Mouse (Mus musculus) yolk sac, embryonic 10.5 days (tissue): ENCODE data around the gene Ubqlnl.

Source experiments
- DNase-seq: peaks from one replicate; pipeline ENCODE4 v3.0.0-alpha.2; 2017; ENCODE audit warnings: low spot score

The Ubqlnl gene

DNA sequence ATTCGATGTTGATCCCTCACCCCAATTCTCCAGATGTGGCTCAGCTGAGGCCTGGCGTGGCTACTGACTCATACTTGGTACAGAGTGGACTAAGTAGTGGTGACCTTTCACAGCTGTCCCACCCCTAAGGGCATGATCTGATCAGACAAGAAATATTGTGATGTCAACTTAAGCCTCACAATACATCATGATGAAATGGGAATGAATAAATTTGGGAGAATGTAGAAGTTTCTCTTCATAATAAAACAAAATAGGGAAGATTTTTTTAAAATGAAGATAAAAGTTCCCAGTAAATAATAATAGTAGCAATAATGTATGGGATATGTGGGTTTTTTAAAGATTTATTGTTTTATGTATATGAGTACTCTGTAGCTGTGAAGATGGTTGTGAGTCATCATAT, at the start of gene Ubqlnl:
TSS of gene Ubqlnl (minus strand) at position 101 of the 400 bp plus-strand sequence.
- no peak for DNase-seq

DNA sequence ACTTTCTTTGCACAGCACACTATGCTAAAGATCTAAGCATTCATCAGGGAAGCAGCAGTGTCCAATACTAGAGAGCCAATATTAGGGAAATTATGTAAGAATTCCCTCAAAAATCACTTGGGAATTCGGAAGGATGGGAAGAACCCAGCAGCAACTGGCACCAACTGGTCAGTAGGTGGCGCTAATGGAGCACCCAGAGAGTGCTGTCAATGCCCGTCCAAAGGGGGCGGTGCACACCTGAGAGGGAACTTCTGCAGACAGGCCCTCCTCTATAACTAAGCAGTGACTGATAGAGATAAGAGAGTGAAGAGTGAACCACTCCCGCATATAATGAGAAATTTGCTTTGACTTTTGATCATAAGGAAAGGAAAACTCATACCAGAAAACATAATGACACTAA, 49.5 kb upstream of the Ubqlnl start:
- peak; percentile 64 for DNase-seq

DNA sequence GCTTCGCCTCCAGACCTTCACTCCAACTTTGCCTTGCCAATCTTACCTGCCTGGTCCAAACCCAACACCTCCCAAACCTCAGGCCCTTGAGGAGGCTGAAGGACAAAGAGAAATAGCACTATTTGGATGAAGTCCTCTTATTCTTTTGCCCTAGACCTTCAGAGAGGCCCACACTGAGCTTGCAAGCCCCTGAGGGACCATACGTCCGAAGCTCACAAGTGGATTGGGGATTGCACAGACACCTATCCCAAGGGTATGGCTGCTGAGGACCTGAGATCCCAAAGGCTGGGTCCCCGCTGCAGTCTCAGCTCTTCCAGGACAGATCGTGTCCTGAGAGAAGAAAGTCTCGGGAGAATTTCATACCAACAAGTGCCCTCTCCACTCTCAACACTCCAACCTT, 45.5 kb upstream of the Ubqlnl start, which contains the start of gene Olfr649:
TSS of gene Olfr649 (minus strand) at position 101 of the 400 bp plus-strand sequence.
- no peak for DNase-seq

DNA sequence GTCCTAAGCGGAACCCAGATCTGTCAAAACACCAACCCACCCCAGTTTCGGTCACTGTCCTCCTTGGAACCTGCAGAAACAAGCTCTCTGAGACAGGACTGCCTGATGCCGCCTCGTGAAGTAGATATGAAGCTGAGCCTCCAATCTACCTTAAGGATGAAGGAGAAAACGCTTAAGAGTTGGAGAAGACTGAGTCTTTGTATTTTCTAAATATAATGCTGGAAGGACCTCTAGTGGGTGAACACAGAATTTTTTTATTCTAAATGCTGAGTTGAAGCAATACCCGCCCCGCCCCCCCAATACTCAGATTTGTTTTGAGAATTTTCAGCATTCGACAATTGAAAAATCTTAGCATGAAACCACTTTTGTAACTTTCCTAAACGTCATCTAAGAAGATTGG, 40.9 kb upstream of the Ubqlnl start:
- DNase-seq, result no peak

DNA sequence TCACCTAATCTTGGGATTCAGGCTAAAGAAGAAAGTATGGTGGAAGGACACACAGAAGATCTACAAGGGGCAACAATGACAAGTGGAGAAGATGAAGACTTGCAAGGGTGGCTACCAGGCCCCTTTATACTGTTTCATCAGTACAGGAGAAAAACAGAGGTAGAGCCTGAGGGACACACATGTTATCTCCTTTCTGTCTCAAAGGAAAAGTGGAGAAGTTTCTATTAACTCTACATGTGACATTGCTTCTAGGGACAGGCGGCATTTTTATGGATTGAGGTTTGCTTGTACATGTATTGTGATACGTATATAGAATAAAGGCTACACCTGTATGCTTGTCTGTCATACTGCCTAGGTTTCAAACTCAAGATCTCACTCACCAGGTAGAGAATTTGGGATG, 32.9 kb upstream of the Ubqlnl start, which contains the start of gene Olfr648:
TSS of gene Olfr648 (minus strand) at position 101 of the 400 bp plus-strand sequence.
- no peak for DNase-seq

DNA sequence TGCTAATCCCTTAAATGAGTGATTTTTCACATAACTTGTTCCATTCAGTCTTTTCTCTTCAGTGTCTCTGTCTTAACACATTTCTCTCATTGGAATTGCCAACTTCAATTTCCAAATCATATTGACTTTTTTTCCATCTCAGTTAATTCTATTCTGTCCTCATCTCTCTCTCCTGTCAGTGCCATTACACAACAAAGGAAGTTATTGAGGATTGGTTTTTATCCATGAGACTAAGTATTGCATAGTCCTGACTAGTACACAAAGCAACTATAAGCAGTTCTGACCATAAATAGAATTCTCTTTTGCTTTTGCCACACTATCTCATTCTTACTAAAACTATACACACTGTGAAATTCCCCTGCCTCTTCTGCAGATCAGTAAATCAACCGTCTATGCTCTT, 28.7 kb upstream of the Ubqlnl start:
- DNase-seq, result no peak

DNA sequence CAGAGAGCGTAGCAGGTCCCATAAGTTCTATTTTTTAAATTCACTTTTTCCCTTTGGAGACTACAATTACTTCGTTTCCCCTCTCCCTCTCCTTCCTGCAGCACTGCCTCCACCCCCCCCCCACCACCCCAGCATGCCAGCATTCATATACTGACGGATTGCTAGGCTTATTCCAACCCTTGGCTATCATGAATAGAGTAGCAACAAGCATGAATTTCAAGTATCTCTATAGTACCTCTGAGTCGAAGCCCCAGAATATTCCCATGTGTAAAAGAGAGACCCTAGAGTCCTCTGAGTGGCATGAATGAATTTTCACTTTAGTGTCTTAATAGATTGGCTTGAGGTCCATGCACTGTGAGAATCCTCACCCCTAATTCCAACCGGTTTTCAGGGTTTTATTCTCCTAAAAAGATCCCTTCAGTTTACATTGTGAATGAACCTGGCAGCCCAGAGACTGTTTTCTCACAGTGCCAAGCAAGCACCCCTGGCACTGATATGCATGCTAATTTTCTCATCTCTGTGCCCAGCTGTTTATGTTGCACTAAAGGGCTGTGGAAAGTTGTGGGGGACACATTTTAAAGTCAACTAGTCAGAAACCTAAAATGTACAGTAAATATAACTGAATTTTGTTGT, 28.2 kb upstream of the Ubqlnl start:
- DNase-seq, result no peak

DNA sequence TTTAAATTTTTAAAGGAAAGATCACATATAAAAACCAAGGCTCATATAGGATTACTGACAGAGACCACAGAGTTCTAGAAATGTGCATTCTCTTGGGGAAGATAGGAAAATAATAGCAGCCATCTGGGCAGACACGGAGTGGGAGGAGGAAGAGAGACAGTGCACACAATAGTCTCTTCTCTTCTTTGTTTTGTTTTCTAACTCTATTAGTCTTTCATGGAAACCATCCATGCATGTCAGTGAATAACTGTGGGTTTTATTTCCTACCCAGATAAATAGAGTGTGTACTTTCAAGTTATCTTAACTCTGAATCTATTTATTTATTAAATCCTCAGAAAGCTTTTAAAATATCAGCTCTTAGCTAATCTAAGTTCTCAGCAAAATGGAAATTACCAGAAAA, 24.7 kb upstream of the Ubqlnl start:
- DNase-seq, result no peak

DNA sequence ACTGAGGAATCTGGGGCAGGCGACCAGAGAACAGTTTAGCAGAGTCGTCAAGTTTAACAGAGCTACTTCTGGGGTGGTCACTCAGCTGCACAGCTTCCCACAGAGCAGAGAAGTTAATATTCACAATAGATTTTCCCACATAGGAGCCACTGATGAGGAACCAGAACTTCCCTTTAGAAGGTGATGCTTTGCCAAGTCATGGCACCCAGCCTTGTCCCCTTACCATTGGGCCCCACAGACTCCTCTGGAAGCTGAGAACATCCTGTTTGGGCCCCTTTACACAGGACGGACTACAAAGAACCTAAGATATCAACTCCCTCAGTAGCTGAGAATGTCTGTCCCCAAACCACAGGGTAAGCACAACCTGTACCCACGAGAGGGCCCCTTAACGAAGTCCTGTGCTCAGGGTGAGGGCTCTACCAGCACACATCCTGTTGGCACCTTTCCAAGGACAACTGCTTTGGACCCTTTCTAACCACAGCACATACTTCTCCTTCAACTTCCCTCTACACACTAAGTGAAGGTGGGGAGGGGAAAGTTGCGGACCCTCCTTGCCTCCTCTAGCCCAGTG, 19.4 kb upstream of the Ubqlnl start:
- DNase-seq, result no peak

DNA sequence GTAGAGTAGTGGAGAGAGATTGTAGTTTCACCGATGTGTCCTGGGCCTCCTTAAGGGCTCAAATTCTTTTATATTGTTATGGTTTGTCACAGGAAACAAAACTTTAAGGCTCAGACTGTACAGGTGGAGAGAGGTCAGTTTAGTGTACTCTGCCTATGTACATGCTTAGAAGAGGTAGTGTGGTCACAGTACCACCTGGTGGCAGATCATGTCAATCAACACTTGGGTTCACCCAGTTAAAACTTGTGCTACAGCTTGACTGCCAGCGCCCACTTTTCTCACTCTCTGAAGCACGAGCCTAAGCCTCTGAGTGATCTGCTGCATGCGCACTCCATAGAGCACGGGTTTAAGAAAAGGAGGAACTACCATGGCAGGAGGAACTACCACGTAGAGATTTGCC, 16.7 kb upstream of the Ubqlnl start:
- DNase-seq, result no peak

DNA sequence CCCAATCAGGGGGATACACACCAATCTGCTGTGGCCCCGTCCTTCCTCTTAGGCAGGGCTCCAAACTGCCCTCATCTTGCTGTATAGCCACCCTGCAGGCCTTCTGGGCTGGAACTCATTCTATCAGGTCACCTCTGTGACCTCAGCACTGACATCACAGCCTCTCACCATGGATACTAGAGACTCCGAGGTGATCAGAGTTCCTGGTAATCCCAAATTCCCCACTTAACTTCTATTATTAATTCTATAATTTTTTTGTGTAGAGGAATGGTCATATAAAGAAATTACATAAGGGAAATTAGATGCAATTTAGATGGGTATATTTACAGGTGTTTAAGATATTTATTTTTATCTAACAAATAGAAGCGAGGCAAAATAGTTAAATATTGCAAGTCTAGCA, 7.2 kb downstream of the Ubqlnl start, which contains the start of gene Ubqln3:
TSS of gene Ubqln3 (minus strand) at position 101 of the 400 bp plus-strand sequence.
- no peak for DNase-seq

DNA sequence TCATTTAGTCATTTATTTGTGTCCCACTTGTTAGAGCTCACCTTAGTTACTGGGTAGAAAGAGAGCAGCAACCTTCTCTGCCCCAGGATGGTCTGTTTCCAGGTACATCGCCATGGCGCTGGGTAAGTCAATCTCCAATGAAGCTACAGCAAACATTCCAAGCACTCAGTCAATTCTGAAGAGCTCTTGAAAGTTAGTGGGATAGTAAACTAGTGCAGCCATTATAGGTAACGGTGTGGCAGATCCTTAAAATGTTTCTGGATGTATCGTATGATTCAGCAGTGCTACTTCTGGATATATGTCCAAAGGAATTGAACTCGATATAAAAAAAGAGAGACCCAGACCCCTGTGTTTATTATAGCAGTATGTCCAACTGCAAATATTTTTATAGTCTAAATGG, 13.1 kb downstream of the Ubqlnl start, which contains the start of gene Olfr643:
TSS of gene Olfr643 (minus strand) at position 101 of the 400 bp plus-strand sequence.
- no peak for DNase-seq

DNA sequence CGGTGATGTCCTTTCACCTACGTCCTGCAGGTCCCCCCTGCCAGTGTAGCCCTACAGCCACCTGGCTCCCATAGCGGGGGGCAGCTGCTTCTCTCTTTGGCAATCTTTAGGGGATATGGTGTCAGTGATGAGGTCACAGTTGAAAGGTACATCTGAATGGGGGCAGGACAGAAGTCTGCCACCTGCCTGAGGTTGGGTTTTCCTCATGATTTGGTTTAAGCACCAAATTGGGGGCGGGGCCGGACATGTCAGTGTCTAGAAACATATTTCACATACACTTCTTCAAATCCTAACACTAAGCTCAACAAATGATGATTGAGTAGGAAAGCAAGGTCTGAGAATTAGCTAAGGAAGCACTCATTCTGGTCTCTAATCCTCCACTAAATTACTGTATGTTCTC, 20.6 kb downstream of the Ubqlnl start, which contains the start of gene Ubqln5:
TSS of gene Ubqln5 (minus strand) at position 101 of the 400 bp plus-strand sequence.
- no peak for DNase-seq

DNA sequence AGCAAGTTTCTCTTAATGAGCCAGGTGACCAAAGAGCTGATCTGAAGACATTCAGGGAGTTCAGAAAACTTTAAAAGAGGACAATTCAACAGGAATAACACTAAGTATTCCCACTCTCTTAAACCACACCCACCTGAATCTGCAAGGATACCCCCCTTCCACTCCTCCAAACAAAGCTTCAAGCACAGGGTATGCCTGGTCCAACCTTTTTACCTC, 45.7 kb downstream of the Ubqlnl start, which contains the start of gene Olfr646:
TSS of gene Olfr646 (plus strand) at position 117 of the 216 bp plus-strand sequence.
- no peak for DNase-seq

DNA sequence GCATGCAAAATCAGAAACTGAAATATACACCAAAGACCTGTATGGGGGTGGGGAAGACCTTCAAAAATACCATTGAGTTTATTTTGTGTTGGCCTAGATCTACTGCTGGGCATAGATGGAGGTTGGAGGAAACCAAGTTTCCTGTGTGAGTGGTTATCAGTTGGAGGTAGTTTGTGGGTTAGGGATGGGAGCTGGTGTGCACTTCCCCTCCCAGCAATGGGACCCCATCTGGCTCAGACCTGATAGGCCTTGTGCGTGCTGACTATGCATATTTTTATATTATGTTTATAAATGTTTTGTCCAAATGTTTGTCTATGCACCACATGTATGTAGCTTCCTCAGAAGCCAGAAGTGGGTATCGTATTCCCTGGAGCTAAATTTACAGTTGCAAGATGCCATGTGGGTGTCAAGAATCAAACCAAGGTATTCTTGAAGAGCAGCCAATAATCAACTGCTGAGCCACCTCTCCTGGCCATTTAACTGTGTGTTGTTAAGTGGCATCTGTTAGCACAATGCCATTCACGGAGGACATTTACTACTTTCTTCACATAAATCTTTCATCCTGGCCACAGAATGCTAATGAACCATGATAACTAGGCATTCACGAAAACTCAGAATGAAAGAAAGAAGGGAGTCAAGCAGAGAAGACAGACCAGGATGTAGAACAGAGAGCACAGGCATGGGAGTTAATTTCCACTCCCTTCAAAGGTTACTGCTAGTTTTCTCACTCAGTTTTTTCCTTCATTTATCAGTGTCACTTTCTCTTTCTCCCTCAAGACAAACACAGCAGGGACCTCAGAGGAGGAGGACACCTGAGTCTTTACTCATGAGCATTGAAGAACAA, 46.2 kb downstream of the Ubqlnl start:
- DNase-seq, result no peak
